Mouse (Mus musculus) heart, adult 11 months (tissue): ENCODE results near the gene Gm20388.

Source experiments
- DNase-seq: peaks from one replicate; pipeline ENCODE4 v3.0.0; 2022

The Gm20388 gene

DNA sequence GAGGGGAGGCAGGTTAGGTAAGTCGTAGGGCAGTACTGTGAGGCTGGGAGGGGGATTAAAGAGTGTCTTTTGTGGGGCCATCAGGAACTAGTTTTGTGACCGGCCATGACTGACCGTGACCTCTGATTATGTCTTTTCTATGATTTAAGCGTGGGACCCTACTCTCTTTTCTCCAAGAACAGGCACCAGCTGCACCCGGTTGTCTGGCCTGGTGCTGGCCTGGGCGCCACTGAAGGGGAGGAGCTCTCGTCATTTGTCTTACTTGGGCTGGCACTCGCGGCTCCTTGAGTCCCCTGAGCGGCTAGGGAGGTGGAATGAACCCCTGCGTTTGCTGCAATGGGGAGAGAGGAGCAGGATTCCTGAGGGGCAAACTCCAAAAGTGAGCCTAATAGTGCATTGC lies 3442.6 kb downstream of the Gm20388 start:
- DNase-seq = no peak

DNA sequence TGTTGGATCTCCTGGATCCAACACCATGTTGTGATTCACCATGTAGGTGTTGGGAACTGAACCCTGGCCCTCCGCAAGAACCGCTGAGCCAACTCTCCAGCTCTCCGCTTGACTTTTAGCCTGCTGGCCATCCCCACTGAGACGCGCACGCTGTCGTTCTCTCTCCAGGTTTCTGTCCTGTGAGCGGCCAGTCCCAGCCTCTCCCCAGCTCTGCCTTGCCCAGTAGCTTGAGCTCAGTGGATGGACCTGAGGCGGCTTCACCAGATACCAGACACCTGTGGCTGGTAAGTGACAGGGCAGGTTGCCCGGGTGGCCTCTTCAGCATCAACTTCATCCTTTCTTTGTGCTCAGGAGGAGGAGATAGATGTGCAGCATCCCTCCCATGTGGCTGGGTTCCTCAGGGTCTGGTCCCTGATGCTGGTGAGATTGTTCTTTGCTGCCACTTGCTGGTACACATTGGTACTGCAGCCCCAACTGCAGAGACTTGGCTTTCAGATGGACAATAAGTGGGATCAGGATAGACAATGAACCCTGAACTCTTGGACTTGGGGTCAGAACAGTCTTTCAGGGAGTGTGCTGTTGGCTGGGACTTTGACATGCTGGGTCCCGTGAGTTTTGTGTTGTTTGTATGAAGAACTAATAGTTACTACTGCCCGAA lies 3450.6 kb downstream of the Gm20388 start:
- DNase-seq = peak; percentile 96

DNA sequence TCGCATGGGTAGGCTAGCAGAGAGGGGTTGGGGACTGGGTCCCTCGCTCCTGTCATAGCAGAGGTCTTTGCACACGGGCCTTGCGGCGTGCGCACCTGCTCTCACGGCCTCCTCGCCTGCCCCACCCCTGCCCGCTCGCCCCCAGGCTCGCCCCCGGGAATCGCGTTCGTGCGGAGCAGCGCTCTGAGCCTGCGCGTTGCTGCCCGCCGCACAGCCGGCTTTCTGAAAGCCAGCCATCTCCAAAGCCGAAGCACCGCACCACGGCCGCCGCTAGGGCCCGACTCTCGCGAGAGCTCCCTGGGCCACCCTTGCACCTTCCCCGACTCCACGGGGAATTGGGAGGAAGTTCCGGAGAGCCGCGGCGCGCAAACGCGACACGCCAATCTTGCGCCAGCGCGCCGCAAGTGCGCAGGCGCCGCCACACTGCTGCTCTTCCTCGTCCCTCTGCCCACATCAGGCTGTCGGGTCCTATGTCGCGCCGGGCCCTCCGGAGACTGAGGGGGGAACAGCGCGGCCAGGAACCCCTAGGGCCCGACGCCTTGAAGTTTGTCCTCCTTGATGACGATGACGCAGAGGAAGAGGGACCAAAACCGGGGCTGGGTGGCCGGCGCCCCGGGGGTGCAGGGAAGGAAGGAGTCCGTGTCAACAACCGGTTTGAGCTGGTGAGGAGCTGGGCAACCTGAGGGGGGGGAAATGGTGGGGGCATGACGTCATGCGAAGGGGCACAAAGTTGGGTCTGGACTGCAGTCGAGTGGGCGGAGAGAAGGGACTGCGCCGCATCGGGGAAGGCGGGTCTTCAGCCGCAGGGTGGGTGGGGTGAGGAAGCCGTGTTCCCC lies 3463.0 kb downstream of the Gm20388 start, which contains the start of gene Tcf25:
Tcf25 (plus strand) TSS at position 351 of the 836 bp plus-strand sequence.
- peak; percentile 99 for DNase-seq

DNA sequence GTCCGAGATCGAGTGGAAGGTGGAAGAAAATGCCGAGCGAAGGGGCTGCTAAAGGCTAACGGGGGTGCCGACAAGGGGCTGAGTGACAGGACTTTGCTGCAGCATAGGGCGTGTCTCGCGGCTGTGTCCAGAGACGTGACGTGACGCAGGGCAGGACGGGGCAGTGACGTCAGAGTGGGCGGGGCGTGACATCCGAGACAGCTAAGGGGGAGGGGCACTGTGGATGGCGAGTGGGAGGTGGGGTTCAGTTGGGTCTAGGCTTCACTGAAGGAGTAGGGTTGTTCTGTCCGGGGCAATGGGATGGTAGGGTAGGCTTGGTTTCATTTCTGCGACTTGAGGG lies 3463.6 kb downstream of the Gm20388 start:
- peak; percentile 99 for DNase-seq

DNA sequence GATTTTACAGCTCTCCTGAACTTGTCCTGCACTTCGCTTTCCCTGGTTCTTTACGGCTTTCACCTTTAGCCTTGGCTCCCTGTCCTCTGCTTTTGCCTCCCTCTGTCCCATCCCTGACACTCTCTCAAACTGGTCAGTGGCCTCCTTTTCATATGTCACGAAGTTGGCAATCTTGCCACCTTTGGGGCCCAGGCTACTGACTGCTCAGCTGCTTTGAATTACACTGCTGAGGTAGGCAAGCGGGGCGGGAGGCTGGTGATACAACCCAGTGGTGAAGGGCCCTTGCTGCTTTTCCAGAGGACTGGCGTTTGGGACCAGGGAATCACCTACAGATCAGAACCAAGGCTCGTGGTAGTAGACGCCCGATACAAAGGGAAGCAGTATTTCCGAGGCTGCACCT lies 3465.1 kb downstream of the Gm20388 start:
- no peak for DNase-seq

DNA sequence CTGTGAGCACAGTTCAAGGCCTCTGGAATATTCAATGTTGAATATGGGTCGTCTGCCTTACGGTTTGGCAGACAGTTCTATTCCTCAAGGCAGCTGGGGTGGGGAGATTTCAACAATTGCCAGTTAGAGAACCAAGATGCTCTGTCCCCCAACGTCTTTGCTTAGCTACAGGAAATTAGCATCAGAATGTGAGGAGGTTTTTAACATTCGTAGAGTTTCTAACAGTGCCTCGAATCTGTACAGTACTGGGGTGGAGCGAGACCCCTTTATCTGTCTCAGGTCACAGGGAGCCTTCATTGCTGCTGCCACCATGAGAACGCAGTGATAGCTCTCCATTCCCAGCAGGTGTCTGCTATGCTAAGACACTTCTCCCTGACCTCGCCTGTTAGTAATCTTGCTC lies 3465.5 kb downstream of the Gm20388 start:
- DNase-seq = no peak

DNA sequence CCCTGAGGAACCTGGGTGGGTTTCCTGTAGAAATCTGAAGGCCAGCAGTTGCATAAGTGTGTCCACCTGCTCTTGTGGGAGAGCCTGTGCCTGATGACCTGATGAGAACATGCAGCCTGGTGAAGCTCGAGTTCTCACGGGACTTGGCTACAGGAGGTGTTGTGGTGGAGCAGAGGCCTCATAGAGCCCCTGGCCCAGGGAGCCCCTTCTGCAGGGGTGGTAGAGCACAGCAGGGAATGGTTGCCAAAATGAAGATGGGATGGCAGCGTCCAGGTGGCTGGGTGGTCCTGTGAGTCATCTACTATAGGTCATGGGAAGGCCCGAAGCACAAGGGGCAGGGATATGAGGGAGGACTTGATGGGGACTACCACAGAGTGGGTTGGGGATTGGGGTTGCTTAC lies 3471.1 kb downstream of the Gm20388 start:
- DNase-seq = peak; percentile 91

DNA sequence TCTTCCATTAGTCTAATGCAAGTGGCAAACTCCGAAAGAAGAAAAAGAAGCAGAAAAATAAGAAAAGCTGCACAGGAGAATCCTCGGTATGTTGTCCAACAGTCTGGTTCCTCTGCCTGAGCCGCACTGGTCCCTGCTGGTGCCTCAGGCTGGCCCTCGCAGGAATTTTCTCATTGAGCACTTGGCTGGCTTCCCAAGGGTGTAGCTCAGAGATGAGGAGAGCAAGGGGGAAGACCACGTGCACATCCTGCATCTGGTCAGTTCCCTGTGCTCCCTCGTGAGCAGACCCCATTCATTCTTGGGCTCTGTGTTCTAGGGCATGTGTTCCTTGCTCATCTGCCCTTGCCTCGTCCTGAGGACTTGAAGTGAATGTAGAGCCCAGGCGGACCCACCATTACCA lies 3471.9 kb downstream of the Gm20388 start:
- peak; percentile 88 for DNase-seq

DNA sequence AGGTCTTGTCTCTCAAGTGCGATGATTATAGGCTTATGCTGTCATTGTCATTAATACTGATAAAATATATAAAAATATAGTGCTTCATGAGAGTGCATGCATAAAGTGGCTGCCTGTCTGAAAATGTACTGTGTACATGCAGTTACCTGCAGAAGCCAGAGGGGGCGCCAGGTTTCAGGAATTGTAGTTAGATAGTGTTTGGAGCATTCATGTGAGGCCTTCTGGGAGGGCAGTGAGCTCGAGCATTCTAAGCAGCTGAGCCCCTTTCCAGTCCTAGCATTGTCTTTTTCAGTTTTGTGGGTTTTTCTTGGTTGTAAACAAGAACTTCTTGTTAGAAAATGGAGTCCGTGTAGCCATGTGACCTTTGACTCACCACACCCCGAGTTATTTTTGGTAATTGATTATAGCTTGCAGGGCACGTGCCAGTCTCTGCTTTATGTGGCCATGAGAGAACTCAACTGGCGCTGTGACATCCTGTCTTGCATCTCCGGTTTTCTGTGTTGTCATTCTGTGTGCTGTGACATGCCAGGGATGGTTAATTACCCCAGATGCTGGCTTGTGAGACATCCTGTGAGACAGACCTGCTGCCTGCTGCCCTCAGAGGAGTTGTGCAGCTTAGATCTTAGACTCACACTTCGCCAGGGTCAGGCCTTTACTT lies 3474.4 kb downstream of the Gm20388 start:
- no peak for DNase-seq

DNA sequence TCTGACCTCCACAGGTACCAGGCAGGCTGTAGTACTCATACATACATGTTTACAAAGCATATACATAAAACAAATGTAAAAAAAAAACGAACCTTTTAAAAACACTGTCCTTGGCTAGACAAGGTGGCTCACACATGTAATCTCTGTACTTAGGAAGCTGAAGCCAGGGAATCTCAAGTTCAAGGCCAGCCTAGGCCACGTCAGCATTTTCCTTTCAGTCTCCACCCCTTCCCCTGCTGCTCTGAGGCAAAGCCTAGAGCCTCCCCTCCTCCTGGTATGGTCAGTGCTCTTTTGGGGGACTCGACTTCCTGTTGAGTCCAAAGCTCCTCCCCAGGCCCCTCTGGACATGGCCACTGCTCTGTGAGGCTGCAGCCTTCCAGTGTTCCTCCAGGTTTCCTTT lies 3476.4 kb downstream of the Gm20388 start:
- DNase-seq = no peak

DNA sequence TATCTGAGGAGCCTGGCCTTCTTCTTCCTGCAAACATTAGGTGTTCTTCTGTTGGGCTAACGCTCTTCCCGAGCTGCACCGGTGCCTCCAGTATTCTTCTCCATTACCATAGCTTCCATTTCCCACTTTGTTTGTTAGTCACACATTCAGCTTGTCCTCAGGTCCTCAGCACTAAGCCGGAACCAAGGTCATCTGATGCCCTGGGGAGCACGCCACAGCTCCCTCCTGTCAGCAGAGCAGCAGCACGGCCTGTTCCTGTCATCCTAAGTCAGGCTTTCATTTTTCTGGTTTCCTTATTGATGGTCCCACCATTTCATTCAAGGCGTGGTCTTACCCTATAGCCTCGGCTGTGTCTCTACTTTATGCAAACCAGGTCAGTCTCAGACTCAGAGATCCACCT lies 3477.2 kb downstream of the Gm20388 start:
- DNase-seq = no peak

DNA sequence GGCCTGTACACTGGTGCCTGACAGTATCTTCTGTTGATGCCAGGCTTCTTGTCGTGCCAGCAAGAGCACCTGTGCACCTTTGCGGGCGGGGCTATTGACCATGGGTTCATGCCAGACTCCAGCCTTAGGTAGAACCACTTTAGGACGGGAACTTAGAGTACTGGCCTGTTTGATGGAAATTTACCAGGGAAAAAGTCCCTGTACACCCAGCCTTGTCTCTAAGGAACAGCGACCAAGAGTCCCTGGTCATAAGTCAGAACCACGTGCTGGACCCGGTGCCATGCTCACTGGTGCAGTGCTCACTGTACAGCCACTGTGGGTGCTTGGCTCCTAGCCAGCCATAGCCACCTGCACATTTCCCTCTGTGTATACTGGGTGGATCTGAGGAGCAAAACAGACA lies 3478.4 kb downstream of the Gm20388 start:
- no peak for DNase-seq

DNA sequence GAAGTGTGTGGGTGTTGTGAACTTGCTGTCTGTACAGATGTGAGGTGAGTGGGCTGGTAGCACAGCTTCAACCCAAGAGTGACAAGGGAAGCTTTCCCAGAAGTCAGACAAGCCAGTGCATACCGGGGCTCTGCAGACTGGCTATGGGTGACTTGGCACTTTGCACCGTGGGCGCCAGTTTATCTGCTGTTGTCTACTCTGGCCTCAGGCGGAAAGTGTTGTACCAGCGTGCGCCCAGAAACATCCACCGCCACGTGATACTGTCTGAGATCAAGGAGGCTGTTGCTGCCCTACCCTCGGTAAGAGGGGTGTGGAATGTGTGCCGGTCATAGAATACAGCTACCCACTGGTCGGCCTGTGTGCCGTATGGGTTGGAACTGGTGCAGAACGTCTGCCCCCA lies 3487.7 kb downstream of the Gm20388 start:
- DNase-seq = peak; percentile 94

DNA sequence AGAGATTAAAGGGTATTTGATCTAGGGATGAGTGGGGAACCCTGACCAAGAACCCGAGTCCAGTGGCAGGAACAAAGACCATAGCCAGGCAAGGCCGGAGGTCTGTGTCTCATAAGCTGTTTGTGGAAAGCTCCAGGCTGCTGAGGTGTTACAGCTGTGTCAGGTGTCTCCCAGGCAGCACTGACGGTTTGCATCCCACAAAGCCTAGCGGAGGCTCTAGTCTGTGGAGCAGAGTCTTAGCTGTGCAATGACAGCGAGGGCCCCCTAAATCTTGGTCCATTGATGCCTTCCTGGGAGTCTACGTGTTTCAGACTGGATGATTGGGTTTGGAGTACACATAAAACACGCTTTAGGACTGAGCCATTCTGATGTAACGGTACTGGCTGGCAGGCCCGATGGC lies 3491.3 kb downstream of the Gm20388 start:
- no peak for DNase-seq

DNA sequence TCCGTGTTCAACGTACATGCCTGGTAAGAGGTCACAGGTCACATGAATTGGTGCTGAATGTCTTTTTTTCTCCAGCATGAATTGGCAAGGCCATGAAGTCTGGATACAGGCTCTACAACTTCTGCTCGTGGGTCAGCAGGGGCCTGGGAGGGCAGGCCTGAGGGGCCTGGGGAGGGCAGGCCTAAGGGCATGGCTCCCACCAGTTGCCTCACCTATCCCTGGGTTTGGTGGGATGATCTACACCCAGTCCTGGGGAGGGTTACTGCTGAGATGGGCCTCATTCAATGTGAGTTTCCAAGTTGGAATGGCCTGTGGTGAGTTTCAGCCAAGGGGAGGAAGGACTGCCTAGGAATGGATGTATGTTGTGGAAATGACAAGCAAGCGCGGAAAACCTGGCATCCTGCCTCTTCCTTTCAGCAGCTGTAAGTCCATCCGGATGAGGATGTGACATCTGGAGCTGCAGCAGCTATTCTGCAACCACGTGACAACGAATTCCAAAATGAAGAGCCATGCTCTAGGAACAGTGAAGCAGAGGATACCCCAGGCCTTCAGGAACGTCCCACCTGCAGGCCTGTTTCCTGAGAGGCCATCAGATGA lies 3492.2 kb downstream of the Gm20388 start:
- DNase-seq = peak; percentile 92

DNA sequence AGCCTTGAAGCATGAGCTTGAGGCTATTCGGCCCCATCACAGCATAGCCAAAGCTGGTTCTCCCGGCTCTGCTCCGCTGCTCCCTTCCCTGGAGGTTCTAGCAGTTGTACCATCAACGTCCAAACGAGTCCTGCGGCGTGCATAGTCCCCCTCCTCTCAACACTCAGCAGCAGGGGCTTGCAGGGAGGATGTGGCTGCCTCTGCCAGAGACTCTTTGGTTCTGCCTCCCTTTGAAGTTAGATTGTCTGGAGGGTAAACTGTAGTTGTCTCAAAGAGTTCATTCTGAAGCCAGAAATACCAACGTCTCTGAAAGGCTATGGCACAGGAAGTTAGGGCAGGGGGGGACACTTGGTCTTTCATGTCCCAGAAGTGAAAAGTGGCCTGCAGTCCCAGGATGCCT lies 3493.9 kb downstream of the Gm20388 start:
- DNase-seq = peak; percentile 83

DNA sequence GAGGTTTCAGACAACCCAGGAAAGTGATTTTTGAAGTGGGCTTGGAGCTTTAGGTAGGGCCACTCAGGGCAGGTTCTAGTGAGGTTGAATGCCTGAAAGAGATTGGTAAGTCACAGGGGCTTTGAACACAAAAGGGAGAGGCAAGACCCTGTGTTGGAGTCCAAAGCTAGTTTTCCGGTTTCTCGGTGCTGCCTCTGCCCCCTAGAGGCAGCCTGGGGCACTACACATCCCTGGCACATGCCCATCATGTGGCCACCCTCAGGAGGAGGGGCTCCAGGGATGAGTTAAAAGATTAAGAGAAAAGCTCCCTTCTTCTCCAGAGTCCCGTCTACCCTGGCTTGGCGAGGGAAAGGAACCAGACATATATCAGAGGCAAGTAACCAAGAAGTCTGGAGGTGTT lies 3496.1 kb downstream of the Gm20388 start, which contains the start of gene Mc1r:
Mc1r (plus strand) TSS at position 322 of the 400 bp plus-strand sequence.
- DNase-seq = no peak

DNA sequence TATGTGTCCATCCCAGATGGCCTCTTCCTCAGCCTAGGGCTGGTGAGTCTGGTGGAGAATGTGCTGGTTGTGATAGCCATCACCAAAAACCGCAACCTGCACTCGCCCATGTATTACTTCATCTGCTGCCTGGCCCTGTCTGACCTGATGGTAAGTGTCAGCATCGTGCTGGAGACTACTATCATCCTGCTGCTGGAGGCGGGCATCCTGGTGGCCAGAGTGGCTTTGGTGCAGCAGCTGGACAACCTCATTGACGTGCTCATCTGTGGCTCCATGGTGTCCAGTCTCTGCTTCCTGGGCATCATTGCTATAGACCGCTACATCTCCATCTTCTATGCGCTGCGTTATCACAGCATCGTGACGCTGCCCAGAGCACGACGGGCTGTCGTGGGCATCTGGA lies 3497.0 kb downstream of the Gm20388 start:
- DNase-seq = no peak

DNA sequence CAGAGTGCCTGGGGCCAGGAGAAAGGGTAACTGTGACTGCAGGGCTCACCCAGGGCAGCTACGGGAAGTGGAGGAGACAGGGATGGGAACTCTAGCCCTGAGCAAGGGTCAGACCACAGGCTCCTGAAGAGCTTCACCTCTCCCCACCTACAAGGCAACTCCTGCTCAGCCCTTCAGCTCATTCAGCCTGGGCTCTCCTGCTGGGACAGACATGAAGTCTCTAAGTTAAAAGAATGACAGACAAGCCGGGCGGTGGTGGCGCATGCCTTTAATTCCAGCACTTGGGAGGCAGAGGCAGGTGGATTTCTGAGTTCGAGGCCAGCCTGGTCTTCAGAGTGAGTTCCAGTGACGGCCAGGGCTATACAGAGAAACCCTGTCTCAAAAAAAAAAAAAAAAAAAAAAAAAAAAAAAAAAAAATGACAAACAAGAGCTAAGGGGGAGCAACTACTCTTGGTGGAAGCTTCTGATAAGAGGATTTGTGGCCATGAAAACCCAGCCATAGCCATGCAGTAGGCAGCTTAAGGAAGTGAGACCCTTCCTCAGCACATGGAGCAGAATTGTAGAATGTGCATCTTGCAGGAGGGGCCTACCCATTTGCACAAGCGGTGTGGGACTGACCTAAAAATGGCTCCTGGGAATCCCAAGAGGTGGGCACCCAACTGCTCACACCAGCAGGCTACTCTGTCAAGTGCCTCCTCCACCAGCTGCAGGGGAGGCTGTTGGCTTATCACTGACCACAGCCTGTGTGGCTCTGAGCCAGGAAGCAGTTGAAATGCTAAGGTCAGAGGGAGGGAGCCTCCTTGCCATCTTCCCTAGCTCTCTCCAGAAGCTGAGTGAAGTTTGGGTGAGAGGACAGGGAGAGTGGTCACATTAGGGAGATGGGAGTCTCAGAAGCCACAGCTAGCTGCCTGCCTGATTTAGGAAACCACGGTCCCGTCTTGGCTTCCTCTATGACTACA lies 3498.2 kb downstream of the Gm20388 start:
- no peak for DNase-seq

DNA sequence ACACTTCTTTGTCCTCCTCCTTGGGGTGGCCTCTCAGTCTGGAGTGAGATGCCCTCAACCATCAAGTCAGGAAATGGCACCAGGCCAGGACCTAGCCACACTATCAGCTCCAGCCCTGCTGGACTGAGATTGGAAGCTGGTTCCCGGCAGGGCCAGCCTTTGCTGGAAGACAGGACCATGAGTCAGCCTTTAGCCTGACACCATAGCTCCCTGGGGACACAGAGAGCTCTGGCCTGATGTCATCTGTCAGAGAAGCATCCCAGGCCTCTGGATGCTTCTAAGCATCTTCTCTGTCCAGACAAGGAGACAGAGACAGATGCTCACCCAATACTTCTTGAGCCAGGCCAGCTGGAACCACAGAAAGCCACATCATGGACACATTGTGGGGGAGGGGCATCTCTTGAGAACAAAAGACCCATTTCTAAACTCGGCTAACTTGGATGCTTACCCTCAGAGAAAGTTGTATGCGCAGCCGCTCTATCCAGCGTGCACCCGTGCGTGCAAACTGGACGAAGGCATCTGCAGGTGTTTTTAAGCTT lies 3499.5 kb downstream of the Gm20388 start:
- DNase-seq = peak; percentile 97

DNA sequence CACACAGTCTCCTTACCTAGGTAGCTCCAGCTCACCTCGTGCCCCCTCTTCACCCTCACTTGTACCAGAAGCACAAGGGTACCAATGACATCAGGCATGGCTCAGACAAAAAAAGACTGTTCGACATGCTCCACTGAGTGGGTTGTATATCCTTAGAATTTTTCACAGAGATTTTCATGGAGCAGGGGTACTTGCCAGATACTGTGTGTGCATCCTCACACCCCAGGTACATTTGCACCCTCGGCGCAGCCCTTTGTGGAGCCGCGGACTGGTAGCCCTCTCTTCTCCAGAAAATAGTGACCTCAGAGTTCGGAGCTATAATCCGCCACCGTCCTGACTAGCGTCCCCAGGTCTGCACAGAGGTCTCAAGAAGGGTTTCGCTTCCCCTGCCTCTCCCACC lies 3500.1 kb downstream of the Gm20388 start:
- DNase-seq = peak; percentile 80

DNA sequence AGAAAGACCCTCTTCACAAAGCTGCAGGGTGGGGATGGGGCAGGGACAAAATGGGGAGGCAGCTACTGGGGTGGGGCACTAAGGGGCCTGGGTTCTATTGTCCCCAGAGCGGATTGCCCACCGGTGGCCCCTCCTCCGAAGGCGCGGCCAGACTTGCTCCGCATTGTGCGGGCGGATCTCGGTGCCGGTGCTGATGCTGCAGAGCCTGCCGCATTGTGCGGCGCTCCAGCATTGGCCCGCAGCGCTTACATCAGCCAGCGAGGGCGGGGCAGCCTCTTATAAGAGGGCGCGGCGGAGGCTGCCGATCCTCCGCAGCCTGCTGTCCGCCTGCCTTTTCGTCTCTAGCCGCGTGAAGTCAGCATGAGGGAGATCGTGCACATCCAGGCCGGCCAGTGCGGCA lies 3500.6 kb downstream of the Gm20388 start, which contains the start of gene Tubb3:
Tubb3 (plus strand) TSS at position 179 of the 400 bp plus-strand sequence.
- DNase-seq = peak; percentile 93
